Mouse (Mus musculus) layer of hippocampus, adult 2 months (tissue): ENCODE measurements around the gene Tnpo1. TPM values are rescaled to one million over a fixed set of nuclear protein-coding genes. Genes with fewer than 3 reads are reported as not detected.

Experiments used
- DNase-seq, 2 experiments: peaks; one replicate each; pipeline ENCODE4 v3.0.0; 2022; ENCODE audit warnings: low spot score in 2 of 2
- H3K27ac ChIP-seq: fragments of 200-600 bp; 2 replicates; pipeline ENCODE4 v1.8.1; 2022
- H3K4me3 ChIP-seq: fragments of 200-600 bp; 2 replicates; pipeline ENCODE4 v1.8.1; 2022; ENCODE audit warnings: mild to moderate bottlenecking
- CTCF ChIP-seq: fragments of 200-600 bp; conservative IDR thresholded peaks from 2 replicates; pipeline ENCODE4 v1.8.1; 2022; ENCODE audit warnings: antibody characterized with exemption, mild to moderate bottlenecking, moderate library complexity
- total RNA-seq, 2 experiments: library from RNA; stranded (reverse); gene quantifications; 2 replicates each; pipeline ENCODE4 v1.2.3; 2021

The Tnpo1 gene
- total RNA-seq, 2 experiments from 2014 or later = 61.7 to 68.5 TPM

GRCm38 (mm10) chr13:98946434-98946833 lies 20.2 kb upstream of the Tnpo1 start:
- Histone ChIP-seq H3K27ac (no peak overlapping the region), H3K4me3 (no peak overlapping the region)
- TF ChIP-seq CTCF = no peak
- DNase-seq = no peak

GRCm38 (mm10) chr13:98945908-98946307 lies 19.7 kb upstream of the Tnpo1 start:
- H3K27ac ChIP-seq = no peak overlapping the region
- TF ChIP-seq CTCF = no peak
- no peak for DNase-seq
- no peak overlapping the region for H3K4me3 ChIP-seq

- DNase-seq = no peak
- TF ChIP-seq CTCF = no peak
- Histone ChIP-seq H3K4me3 (no peak overlapping the region), H3K27ac (no peak overlapping the region)
Measured at GRCm38 (mm10) chr13:98945381-98945780, 19.2 kb upstream of the Tnpo1 start.

- peak overlapping the region; percentile 2; the same call in 1 of the 2 replicates for H3K27ac ChIP-seq
- TF ChIP-seq CTCF = no peak
- peak overlapping the region; percentile 36 for H3K4me3 ChIP-seq
- DNase-seq = no peak
Measured at GRCm38 (mm10) chr13:98944620-98945081, 18.5 kb upstream of the Tnpo1 start.

GRCm38 (mm10) chr13:98942360-98942759 lies 16.2 kb upstream of the Tnpo1 start:
- TF ChIP-seq CTCF = no peak
- no peak overlapping the region for H3K27ac ChIP-seq

GRCm38 (mm10) chr13:98941829-98942343 lies 15.7 kb upstream of the Tnpo1 start:
- DNase-seq = no peak
- Histone ChIP-seq H3K27ac (no peak overlapping the region), H3K4me3 (no peak overlapping the region)
- no peak for TF ChIP-seq CTCF

More at GRCm38 (mm10) chr13:98942360-98942759, 16.2 kb upstream of the Tnpo1 start:
- DNase-seq = no peak
- H3K4me3 ChIP-seq = no peak overlapping the region

- Histone ChIP-seq H3K4me3 (no peak overlapping the region), H3K27ac (no peak overlapping the region)
- no peak for TF ChIP-seq CTCF
- DNase-seq = no peak
Measured at GRCm38 (mm10) chr13:98937108-98937507, 10.9 kb upstream of the Tnpo1 start.

- no peak for TF ChIP-seq CTCF
- H3K4me3 ChIP-seq = no peak overlapping the region
- H3K27ac ChIP-seq = no peak overlapping the region
- DNase-seq = no peak
Measured at GRCm38 (mm10) chr13:98928908-98929307, 2.7 kb upstream of the Tnpo1 start.

GRCm38 (mm10) chr13:98926958-98927242 lies 716 bp upstream of the Tnpo1 start:
- Histone ChIP-seq H3K4me3 (peak overlapping the region; percentile 72), H3K27ac (peak overlapping the region; percentile 99)
- no peak for TF ChIP-seq CTCF
- no peak for DNase-seq

GRCm38 (mm10) chr13:98925486-98926212 lies 535 bp downstream of the Tnpo1 start:
- TF ChIP-seq CTCF = no peak; the same call in 1 of the 2 replicates
- peak in 1 of 2 experiments; percentile 39 for DNase-seq
- H3K27ac ChIP-seq = peak overlapping the region; percentile 99
- H3K4me3 ChIP-seq = peak overlapping the region; percentile 72

- no peak for TF ChIP-seq CTCF
- Histone ChIP-seq H3K4me3 (peak overlapping the region; percentile 72), H3K27ac (peak overlapping the region; percentile 99)
- no peak for DNase-seq
Measured at GRCm38 (mm10) chr13:98924897-98925485, 1.2 kb downstream of the Tnpo1 start.

- H3K4me3 ChIP-seq = no peak overlapping the region
- H3K27ac ChIP-seq = peak overlapping the region; percentile 4; the same call in 1 of the 2 replicates
- TF ChIP-seq CTCF = no peak
- no peak for DNase-seq
Measured at GRCm38 (mm10) chr13:98922806-98923205, 3.4 kb downstream of the Tnpo1 start.

- no peak overlapping the region for H3K27ac ChIP-seq
- no peak for TF ChIP-seq CTCF
- DNase-seq = no peak
- no peak overlapping the region for H3K4me3 ChIP-seq
Measured at GRCm38 (mm10) chr13:98921276-98921675, 4.9 kb downstream of the Tnpo1 start.

- no peak overlapping the region for H3K27ac ChIP-seq
- DNase-seq = no peak
- no peak overlapping the region for H3K4me3 ChIP-seq
- TF ChIP-seq CTCF = no peak
Measured at GRCm38 (mm10) chr13:98920300-98920699, 5.9 kb downstream of the Tnpo1 start.
